Mouse (Mus musculus): ENCODE measurements around the gene Nsd1. TPM values are rescaled to one million over a fixed set of nuclear protein-coding genes. Genes with fewer than 3 reads are reported as not detected.

The Nsd1 gene
- total RNA-seq, 4 experiments from 2014 or later: 84.9 to 139 (median 113) TPM

DNA sequence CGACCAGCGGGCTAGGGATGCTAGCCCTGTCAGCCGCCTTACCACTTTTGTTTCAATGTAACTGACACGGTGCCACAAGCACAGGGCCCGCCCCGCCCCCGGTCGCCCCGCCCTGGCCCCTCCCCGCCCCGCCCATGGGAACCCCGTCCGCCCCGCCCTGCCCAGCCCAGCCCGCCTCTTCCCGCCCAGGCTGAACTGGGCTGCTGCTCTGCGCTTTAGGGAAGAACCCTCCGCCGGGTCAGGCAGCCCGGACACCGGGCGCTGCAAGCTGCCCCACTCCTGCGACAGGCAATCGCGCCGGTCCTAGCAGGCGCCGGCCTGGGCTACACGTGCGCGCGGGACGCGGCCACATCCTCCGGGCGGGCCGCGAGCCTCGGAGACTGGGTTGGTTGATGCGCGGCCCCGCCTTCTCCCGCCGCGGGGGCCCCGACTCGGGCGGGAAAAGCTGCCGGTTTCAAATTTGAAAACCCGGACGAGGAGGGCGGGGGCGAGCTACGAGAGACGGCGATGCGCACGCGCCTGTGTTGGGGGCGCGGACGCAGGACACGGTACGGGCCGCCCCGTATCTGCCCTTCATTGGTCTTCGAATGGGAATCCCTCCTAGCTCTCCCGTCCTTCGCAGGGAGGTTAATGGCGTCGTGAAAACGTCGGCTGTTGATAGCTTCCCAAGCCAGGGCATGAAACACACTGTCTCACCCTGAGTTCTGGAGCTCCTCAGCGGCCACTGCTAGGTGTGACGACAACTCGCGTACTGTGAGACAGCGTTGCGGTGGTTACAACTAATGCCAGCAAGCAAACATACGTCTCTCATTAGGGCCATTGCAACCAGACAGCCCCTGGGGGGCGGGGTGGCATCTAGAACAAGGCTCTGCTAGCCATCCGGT, 120.3 kb downstream of the Nsd1 start, which contains the start of gene Mxd3:
Gene Mxd3 (minus strand): TSS at position 141 of the 884 bp plus-strand sequence.
- DNase-seq: peak; percentile 70

DNA sequence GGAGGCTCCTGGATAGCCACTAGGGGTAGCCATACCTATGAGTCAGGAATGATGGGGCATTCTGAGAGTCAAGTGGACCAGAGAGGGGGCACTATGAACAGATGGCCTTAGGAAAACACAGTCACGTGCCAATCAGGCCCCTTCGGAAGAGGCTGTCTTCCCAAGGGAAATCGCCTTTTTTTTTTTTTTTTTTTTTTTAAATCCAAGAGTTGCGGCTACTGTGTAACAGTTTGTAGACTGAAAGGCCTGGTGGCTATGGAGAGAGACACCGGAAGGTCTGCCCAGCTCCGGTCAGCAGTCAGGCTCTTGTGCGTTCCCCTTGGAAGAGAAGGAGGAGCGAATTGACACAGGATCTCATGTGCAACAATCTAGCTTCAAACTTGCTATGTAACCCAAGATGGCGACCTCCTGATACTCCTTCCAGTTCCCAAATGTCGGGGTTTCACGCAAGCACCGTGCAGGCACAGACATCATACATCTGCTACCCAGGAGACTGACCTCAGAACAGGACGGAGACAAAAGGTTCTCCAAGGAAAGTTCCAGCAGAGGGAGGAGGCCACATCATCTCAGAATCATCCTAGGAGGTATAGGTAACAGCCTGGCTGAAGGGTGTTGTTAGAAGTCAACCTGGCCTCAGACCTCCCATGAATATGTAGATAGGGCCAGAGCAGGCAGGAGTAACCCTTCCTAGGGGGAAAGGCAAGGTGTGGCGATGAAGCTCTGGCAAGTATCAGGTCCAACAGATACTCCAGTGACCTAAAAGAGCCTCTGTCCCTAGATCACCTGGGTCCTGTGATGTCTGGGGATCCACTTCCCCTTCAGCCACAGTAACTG, 121.2 kb downstream of the Nsd1 start:
- DNase-seq: no peak

- no peak for DNase-seq
Observed at GRCm38 (mm10) chr13:55332331-55332730, 122.7 kb downstream of the Nsd1 start.

- no peak for DNase-seq
Observed at GRCm38 (mm10) chr13:55335701-55336100, 126.1 kb downstream of the Nsd1 start.

DNA sequence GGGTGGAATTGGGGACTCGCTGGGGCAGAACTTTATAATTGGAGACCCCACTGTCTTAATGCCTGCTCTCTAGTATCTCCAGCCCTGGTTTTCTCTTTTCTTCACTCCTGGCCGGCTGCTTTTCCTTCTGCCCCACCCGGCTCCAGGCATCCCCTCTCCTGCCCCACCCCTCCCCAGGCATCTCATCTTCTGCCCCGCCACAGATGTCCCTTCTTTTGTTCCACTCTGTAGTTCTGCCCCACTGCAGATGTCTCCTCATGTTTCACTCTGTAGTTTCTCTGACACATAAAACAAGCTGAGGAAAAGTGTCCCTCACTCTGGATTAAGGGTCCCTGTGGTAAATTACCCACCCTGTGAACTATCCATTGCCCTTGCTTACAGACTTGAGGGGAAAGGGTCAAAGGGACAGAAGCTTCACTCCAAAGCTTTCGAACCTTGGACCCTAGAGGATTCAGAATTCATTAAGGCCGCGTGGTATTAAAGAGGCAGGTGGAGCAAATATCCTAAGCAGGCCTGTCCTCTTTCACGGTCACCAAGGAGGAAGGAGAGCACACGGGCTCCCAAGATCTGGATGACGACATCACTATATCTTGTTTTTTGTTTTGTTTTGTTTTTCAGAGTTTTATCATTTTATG, 127.9 kb downstream of the Nsd1 start:
- no peak for DNase-seq

- no peak for DNase-seq
Observed at GRCm38 (mm10) chr13:55338131-55339054, 128.8 kb downstream of the Nsd1 start.

DNA sequence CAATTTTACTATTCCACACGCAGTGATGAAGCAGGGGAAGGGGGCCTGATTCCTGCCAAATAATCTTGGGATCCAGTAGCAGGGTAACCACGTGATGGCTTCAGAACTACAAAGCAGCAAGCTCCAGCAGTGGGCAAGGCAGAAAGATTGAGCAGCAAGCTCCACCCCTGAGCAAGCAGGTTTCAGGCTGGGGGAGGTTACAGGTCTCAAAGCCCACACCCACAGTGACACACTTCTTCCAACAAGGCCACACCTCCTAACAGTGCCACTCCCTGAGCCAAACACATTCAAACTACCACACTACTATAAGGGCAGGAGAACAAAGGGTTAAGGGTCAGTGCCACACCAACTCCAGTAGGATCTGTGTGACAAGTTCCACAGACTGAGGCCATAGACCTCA, 129.7 kb downstream of the Nsd1 start:
- no peak for DNase-seq

GRCm38 (mm10) chr13:55342469-55342868, 132.9 kb downstream of the Nsd1 start:
- DNase-seq: no peak

- DNase-seq: no peak
Observed at GRCm38 (mm10) chr13:55344286-55344685, 134.7 kb downstream of the Nsd1 start.

GRCm38 (mm10) chr13:55346745-55347144, 137.2 kb downstream of the Nsd1 start:
- no peak for DNase-seq

DNA sequence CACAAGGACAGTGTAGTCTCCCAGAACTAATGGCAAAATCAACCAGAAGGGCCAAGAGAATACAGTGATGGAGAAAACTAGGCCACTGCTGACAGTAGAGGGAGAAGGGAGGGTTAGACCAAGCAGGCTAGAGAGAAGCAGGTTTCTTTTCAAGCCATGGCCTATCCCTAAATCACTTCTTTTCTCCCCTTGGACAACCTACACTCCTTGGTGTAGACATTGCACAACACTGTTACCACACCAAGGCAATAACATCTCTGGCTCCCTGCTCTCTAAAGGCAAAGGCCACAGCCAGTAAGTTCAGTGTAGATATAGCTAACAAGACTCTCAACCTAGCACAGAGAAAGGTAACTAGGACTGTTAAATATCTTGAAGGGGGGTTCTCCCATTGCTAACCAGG, 151.6 kb downstream of the Nsd1 start:
- DNase-seq: no peak

- DNase-seq: no peak
Observed at GRCm38 (mm10) chr13:55361974-55362452, 152.4 kb downstream of the Nsd1 start.

- peak; percentile 98 for DNase-seq
Observed at GRCm38 (mm10) chr13:55362453-55363060, 153.0 kb downstream of the Nsd1 start, which contains the start of gene Lman2. Gene Lman2 (minus strand): TSS chr13:55362783.

Other genes with a start within 250 kb of the Nsd1 start
- gene Hk3, start 188.4 kb upstream of the Nsd1 start, total RNA-seq (2022): 1 to 10 TPM; 1.1 to 4.0 (median 2.6) TPM
- gene Uimc1, start 109.5 kb upstream of the Nsd1 start, total RNA-seq (2022): 10 to 100 TPM; 25.2 to 45.6 (median 30.6) TPM
- gene Zfp346, start 104.5 kb upstream of the Nsd1 start, total RNA-seq (2022): 10 to 100 TPM; 50.4 to 83.6 (median 73.9) TPM
- not detected for gene Gm17617, start 76.2 kb upstream of the Nsd1 start, total RNA-seq (2022)
- gene Fgfr4, start 57.1 kb upstream of the Nsd1 start, total RNA-seq (2022): 10 to 100 TPM; 19.0 to 63.2 (median 35.3) TPM
- 100 to 1,000 TPM; 146 to 172 (median 162) TPM for gene Prelid1, start 110.7 kb downstream of the Nsd1 start, total RNA-seq (2022)
- 100 to 1,000 TPM in 1 of 4 experiments, 10 to 100 TPM in 3; 62.0 to 102 (median 88.6) TPM for gene Rab24, start 112.2 kb downstream of the Nsd1 start, total RNA-seq (2022)
- 1 to 10 TPM in 2 of 4 experiments, under 1 TPM in 2; 0.30 to 1.9 (median 1.1) TPM for gene Mxd3, start 120.0 kb downstream of the Nsd1 start, total RNA-seq (2022)
- gene Lman2, start 153.0 kb downstream of the Nsd1 start, total RNA-seq (2022): 100 to 1,000 TPM; 112 to 127 (median 118) TPM
- 1 to 10 TPM in 1 of 4 experiments, under 1 TPM in 3; 0.45 to 1.8 (median 0.88) TPM for gene Rgs14, start 159.9 kb downstream of the Nsd1 start, total RNA-seq (2022)
- gene Slc34a1, start 188.4 kb downstream of the Nsd1 start, total RNA-seq (2022): not detected
- gene Pfn3, start 205.4 kb downstream of the Nsd1 start, total RNA-seq (2022): not detected
- under 1 TPM in 3 of 4 experiments, not detected in 1; 0.17 to 0.71 (median 0.43) TPM for gene F12, start 217.0 kb downstream of the Nsd1 start, total RNA-seq (2022)
- 10 to 100 TPM; 36.0 to 55.3 (median 48.6) TPM for gene Grk6, start 235.3 kb downstream of the Nsd1 start, total RNA-seq (2022)